Mouse (Mus musculus) embryo, embryonic 11 days (tissue): ENCODE results near the gene Emc9.

Experiments used
- DNase-seq: peaks from one replicate; pipeline ENCODE4 v3.0.0-alpha.2; 2015

Gene Emc9

GRCm38 (mm10) chr14:55560202-55561073, 24.7 kb downstream of the Emc9 start, which contains the start of gene A730061H03Rik:
Gene A730061H03Rik (minus strand): TSS chr14:55560406.
- peak; percentile 98 for DNase-seq

GRCm38 (mm10) chr14:55559799-55560201, 25.3 kb downstream of the Emc9 start, which contains the start of gene Dcaf11:
Gene Dcaf11 (plus strand): TSS chr14:55560006.
- DNase-seq, result peak; percentile 97

DNA sequence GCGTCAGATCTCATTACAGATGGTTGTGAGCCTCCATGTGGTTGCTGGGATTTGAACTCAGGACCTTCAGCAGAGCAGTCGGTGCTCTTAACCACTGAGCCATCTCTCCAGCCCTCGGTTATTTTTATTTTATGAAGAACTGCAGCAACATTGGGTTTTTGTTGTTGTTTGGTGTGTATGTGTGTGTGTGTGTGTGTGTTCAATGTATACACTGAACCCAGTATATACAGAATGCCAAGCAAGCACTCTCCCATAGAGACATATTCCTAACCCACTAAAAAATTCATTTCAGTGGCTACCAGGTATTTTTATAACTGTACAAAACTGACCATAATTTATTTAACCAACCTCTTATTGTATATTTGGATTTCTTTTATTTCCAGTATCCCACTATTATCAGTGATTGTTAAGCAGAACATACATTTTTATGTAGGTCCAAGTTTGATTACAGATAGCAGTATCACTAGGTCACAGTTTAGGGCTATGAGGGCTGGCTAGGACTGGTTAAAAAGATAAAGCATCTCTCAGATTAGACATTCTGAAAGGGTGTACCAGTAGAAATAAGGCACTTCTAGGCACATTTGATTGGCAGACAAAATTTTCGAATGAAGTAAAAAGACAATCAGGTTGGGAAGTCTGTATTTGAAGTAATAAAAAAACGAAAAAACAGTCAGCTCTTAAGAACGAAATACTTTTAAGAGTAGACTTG, 26.2 kb downstream of the Emc9 start:
- no peak for DNase-seq

DNA sequence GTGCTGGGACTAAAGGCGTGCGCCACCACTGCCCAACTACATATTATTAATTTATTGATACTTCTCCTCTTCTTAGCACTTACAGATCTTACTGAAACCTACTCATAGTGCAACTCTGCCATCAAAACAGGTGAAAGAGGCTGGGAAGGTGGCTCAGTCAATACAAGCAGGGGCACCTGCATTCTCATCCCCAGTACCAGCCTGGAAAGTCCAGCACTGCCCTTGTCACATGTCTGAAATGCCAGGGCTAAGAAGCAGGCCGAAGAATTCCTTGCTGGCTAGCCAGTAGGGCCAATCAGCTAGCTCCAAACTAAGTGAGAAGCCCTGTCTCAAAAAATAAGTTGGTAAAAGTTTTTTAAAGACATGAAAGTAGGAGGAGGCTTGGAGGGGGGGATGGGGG, 27.5 kb downstream of the Emc9 start:
- DNase-seq, result no peak

GRCm38 (mm10) chr14:55557003-55557402, 28.1 kb downstream of the Emc9 start:
- peak; percentile 85 for DNase-seq

DNA sequence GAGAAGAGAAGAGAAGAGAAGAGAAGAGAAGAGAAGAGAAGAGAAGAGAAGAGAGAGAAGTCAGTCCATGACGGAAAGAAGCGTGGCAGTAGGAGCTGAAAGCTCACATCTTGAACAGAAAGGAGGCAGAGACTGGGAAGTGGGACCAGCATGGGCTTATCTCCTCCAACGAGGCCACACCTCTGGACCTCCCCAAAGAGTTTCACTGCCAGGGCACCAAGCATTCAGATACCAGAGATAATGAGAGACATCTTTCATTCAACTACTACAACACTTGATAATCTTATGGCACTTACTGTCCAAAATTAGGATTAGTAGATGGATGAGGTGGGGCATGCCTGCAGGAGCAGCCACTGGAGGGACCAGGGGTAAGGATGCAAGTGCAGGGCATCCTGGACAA, 29.3 kb downstream of the Emc9 start:
- DNase-seq, result no peak

GRCm38 (mm10) chr14:55554635-55555034, 30.5 kb downstream of the Emc9 start:
- no peak for DNase-seq

- DNase-seq, result no peak
Observed at GRCm38 (mm10) chr14:55551794-55552193, 33.3 kb downstream of the Emc9 start.

GRCm38 (mm10) chr14:55551347-55551746, 33.8 kb downstream of the Emc9 start:
- DNase-seq, result no peak

DNA sequence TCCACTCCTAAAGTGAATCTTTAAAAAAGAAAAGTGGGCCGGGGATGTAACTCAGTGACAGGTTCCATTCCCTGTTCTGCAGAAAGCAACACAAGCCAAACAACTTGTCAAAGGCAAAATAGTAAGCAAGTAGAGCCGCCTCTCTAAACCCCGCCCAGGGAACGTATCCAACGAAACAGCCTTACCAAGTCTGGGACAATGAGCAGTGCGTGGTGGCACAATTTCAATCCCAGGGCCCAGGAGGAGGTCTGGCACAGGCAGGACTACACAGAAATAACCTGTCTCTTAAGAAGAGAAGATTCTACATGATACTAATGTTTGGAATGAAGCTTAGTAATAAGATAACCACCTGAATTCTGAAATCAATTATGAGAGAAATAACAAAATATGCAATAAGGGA, 34.9 kb downstream of the Emc9 start:
- DNase-seq, result no peak

GRCm38 (mm10) chr14:55544334-55544733, 40.8 kb downstream of the Emc9 start:
- no peak for DNase-seq

DNA sequence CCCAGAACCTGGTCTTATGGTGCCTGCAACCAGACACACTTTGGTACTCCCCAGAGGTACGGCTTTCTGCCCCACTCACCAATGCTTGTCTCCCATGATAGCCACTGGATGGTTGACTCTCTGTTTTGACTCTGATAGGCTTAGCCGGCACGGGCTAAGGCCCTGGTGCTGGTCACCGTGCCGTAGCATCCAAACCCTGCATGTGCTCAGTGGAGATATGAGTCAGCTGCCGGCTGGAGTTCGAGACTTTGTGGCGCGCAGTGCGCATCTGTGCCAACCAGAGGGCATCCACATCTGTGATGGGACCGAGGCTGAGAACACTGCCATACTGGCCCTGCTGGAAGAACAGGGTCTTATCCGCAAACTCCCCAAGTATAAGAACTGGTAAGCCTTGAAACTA, 42.8 kb downstream of the Emc9 start:
- DNase-seq, result no peak

- DNase-seq, result peak; percentile 67
Observed at GRCm38 (mm10) chr14:55540787-55541321, 44.2 kb downstream of the Emc9 start.

DNA sequence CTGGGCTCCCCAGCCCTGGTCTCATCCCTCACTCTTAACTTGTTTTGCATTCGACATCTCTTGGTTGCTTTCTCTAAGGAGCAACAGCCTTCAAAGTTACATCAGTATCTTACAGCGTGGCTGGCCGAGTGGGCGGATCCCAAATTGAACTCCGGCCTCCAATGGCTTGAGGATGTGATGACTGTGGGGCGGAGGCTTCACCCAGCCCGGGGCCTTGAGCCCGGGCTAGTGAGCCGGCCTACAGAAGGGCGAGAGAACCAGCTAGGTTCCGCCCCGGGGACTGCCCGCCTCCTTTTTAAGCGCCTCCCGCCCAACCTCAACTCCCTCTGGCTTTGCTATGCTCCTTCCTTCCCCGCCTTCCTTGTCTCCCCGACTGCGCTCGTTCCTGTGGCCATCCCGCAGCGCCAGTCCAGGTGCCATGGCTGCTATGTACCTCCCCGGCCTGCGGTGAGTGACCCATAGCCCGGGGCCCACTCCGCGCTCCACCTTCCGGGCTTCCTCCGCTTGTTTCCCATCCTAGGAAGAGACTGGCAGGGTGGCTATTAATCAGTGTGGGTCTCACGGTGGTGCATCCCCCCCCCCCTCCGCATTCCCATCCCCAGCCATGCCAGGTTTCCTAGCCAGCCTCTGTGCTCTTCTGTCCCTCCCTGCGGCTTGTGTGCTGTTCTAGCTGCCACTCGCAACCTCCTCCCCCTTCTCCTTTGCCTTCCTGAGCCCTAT, 44.9 kb downstream of the Emc9 start, which contains the start of gene Pck2:
Gene Pck2 (plus strand): TSS at position 200 of the 720 bp plus-strand sequence.
- DNase-seq, result peak; percentile 92

DNA sequence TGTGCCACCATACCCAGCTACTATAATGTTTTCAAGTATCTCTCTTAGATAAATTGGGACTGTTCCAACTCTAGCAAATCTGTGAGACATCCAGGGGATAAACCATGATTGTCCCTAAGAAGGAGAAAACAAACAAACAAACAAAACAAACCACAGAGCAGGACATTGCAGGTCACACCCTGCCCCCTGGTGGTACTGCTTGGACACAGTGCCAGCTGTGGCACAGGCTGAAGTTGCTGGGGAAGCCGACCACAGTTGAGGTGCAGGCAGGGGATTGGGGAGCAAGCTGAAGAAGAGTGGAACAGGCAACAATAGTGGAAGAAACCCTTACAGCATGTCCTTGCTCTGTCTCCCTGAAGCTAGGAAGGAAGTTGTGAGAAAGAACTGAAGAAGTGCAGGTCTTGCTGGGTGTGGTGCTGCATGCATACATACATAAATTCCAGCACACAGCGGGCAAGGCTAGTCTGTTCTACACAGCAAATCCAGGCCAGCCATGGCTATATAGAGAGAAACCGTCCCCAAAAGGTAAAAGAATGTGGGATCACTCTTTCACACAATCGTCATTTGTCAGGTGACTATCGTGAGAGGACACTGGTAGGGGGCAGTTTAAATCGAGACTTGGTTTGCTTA, 48.9 kb downstream of the Emc9 start:
- DNase-seq, result peak; percentile 57
